In the genomic region with DNA sequence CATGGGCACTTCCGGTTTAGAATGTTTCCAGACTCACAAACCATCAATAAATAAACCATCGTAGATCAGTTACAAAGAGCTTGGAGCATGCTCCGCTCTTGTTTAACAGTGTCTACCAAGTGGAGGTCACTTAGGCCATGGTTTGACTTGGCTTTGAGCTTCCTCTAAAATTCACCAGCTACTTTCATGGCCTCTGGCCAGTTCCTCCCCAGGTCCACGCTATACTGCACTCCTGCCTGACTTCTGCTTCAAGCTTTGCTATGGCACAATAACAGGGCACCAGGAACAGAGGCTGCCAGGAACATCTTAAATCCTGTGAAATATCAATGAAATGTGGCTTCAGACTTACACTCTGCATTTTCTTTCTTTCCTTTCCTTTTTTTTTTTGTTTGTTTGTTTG, we compare ENCODE assay signal across 18 mouse cellular contexts.
"Had no signal": no experiment of that assay in that cellular context is flagged by ENCODE, and none has a peak within 500 bp of the region (broad histone marks: within the 10 kb centered on the region; RNA-seq: fewer than 3 reads in every experiment).

No protein-coding gene starts in this region.

- H3K4me1 ChIP-seq: lung, embryonic 15.5 days; midbrain, embryonic 13.5 days; midbrain, embryonic 15.5 days; neural tube, embryonic 12.5 days had no signal

- H3K27me3 ChIP-seq: liver, embryonic 15.5 days; lung, embryonic 15.5 days; megakaryocyte, embryonic 14.5 days; midbrain, embryonic 13.5 days; midbrain, embryonic 15.5 days; neural tube, embryonic 12.5 days had no signal

- H3K4me3 ChIP-seq: liver, embryonic 15.5 days; lung, embryonic 15.5 days; megakaryocyte, embryonic 14.5 days; midbrain, embryonic 13.5 days; midbrain, embryonic 15.5 days; neural tube, embryonic 12.5 days had no signal

- ATAC-seq: liver, postnatal 0 days; lung, postnatal 0 days; midbrain, embryonic 13.5 days; midbrain, embryonic 15.5 days had no signal

- H3K27ac ChIP-seq: liver, embryonic 15.5 days; lung, embryonic 15.5 days; macrophage; midbrain, embryonic 13.5 days; midbrain, embryonic 15.5 days; neural tube, embryonic 12.5 days had no signal

- H3K36me3 ChIP-seq: liver, embryonic 15.5 days; lung, embryonic 15.5 days; midbrain, embryonic 13.5 days; midbrain, embryonic 15.5 days; neural tube, embryonic 12.5 days had no signal

- H3K4me2 ChIP-seq: liver, embryonic 15.5 days; lung, embryonic 15.5 days; midbrain, embryonic 11.5 days; midbrain, embryonic 13.5 days; midbrain, embryonic 15.5 days; neural tube, embryonic 12.5 days had no signal

- H3K9ac ChIP-seq: liver, embryonic 15.5 days; liver, postnatal 0 days; lung, embryonic 15.5 days; midbrain, embryonic 13.5 days; midbrain, embryonic 15.5 days; neural tube, embryonic 12.5 days had no signal

- H3K9me3 ChIP-seq: liver, embryonic 15.5 days; lung, embryonic 15.5 days; megakaryocyte, embryonic 14.5 days; midbrain, embryonic 13.5 days; midbrain, embryonic 15.5 days; neural tube, embryonic 12.5 days had no signal

- DNase-seq: liver, postnatal 0 days; lung, adult 2 months; lung, postnatal 14 days; lung, postnatal 36 days; right cerebral cortex, postnatal 14 days; spleen, adult 18-20 months; thymus, adult 18-20 months; thymus, postnatal 14 days; thymus, postnatal 36 days had no signal
